Mouse (Mus musculus) intestine, embryonic 16.5 days (tissue): ENCODE data around the gene Meis2. TPM values are rescaled to one million over a fixed set of nuclear protein-coding genes. Genes with fewer than 3 reads are reported as not detected.

ENCODE experiments used
- ATAC-seq: fragments of 200-750 bp; cut with Nextera tagmentation; 2 replicates; pipeline ENCODE4 v1.8.0; 2017; ENCODE audit warnings: moderate TSS enrichment, moderate library complexity
- H3K27ac ChIP-seq: fragments of 300-500 bp; sonication (generic); 2 replicates; pipeline ENCODE4 v1.5.1; 2014; ENCODE audit warnings: mild to moderate bottlenecking, low read length
- H3K27me3 ChIP-seq: fragments of 300-500 bp; sonication (generic); replicated peaks from 2 replicates; pipeline ENCODE4 v1.6.1; 2014; ENCODE audit warnings: low read length, control low read depth, mixed read lengths; ENCODE audit not compliant: control insufficient read depth, insufficient read depth
- H3K36me3 ChIP-seq: fragments of 300-500 bp; sonication (generic); 2 replicates; pipeline ENCODE4 v1.6.1; 2014; ENCODE audit warnings: low read length, control low read depth; ENCODE audit not compliant: control insufficient read depth, insufficient read depth
- H3K4me1 ChIP-seq: fragments of 300-500 bp; sonication (generic); 2 replicates; pipeline ENCODE4 v1.6.1; 2014; ENCODE audit warnings: low read length, control low read depth, mixed read lengths; ENCODE audit not compliant: control insufficient read depth, insufficient read depth
- H3K4me2 ChIP-seq: fragments of 300-500 bp; sonication (generic); 2 replicates; pipeline ENCODE4 v1.6.1; 2014; ENCODE audit warnings: low read depth, low read length, control low read depth
- H3K4me3 ChIP-seq: fragments of 300-500 bp; sonication (generic); 2 replicates; pipeline ENCODE4 v1.5.1; 2014; ENCODE audit warnings: mild to moderate bottlenecking, low read length
- H3K9ac ChIP-seq: fragments of 300-500 bp; sonication (generic); 2 replicates; pipeline ENCODE4 v1.6.1; 2014; ENCODE audit warnings: low read depth, low read length
- H3K9me3 ChIP-seq: fragments of 300-500 bp; sonication (generic); 2 replicates; pipeline ENCODE4 v1.6.1; 2016; ENCODE audit warnings: low read length, control low read depth; ENCODE audit not compliant: control insufficient read depth
- WGBS: fragments of 180-500 bp; shearing (Covaris S2); extraction: QIAGEN DNeasy Blood & Tissue Kit; methylation state at CpG from one replicate; pipeline ENCODE4 v1.1.7; 2014; 5-methylcytosine and 5-hydroxymethylcytosine counted together
- polyA plus RNA-seq: library from polyadenylated mRNA; unstranded; fragments of >200 nt; fragmentation: Nextera tagmentation; extraction: Ambion mirVana; gene quantifications from 2 replicates; pipeline ENCODE4 v1.2.1, GENCODE M21; 2015

Meis2 gene
- polyA plus RNA-seq, 1 experiment from 2014 or later, result 26.8 TPM

DNA sequence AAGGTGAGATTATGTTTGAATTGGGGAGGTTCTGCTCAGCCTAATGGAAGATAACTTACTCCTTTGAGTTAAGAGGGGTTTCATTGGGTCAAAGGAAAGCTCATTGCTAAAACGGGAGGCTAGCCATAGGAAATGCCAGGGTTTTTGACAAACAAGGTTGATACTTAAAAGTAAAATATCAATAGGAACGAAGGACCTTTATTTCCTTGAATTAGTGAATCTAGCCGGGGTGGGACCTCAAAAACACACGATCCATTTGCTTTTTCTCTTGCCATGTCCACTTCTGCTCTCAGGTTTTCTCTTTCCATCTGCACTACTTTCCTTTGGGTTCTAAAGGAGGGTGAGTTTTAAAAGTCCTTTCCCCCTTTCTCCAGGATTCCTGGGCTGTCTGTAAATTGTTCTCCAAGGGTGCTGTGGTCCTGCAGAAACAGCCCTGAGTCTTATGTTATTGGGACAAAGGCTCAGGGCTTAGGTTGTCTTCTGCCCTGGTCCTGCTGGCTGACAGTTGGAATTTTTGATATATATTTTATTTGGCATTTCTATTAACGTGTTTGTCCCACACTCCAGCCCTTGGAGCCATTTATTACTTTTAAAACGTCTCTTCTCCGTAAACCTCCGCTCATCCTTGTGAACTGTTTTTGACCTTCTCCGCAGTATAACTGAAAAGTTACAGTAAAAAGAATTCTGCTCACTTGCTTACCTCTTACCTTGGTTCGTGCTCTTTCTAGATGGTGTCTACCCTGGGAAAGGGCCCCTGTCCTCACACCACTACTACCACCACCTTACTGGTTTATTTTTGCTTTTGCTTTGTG is 5.2 kb upstream of the Meis2 start:
- H3K9me3 ChIP-seq, result no peaks in the 10 kb centered on the region
- H3K9ac ChIP-seq, result peak overlapping the region; percentile 36
- 10% methylated on average over 10 of the region's 10 CpGs for WGBS
- H3K27ac ChIP-seq, result peak overlapping the region; percentile 58
- peak overlapping the region; percentile 39 for H3K4me3 ChIP-seq
- no peaks in the 10 kb centered on the region for H3K4me1 ChIP-seq
- no peaks in the 10 kb centered on the region for H3K36me3 ChIP-seq
- ATAC-seq, result no peak
- H3K27me3 ChIP-seq, result peaks cover 8% of the 10 kb centered on the region; the same call in 1 of the 2 replicates
- peak overlapping the region; percentile 75 for H3K4me2 ChIP-seq

DNA sequence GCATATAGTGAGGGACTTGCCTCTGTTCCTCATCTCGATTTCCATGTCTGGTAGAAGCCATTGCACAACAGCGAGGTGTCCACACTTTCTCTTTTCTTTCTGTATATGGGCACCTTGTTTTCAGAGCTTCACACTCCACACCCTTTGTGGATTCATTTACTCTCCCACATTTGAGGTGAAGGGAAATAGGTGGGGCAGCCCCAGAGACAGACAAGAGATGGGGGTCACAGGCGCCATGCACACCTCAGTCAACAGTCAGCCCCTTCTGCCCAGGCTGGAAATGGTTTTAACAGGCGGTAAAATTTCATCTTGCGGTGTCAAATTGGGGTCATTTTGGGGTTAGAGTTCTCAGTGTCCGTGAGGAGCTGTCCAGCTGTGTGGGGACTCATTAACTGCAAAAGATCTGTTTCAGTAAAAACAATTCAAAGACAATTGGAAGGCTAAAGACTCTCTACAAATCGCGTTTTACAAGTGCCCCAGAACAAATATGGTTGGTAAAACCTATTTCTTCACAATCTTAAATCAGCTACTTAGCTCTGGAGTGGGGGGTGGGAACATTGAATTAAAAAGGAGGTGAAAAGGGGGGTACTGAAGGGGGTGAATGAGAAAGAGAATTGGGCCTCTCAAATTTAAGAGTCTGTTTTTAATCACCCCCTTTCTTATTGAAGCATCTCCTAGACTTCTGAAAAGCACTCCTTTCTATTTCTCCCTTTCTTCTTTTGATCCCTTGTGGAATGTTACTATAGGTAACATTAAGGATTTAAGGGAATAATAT is 4.0 kb upstream of the Meis2 start:
- ATAC-seq, result no peak
- Histone ChIP-seq H3K36me3 (no peaks in the 10 kb centered on the region), H3K4me1 (no peaks in the 10 kb centered on the region), H3K4me3 (peak overlapping the region; percentile 69), H3K9ac (peak overlapping the region; percentile 71), H3K27ac (peak overlapping the region; percentile 73), H3K4me2 (peak overlapping the region; percentile 75), H3K27me3 (peaks cover 8% of the 10 kb centered on the region; the same call in 1 of the 2 replicates), H3K9me3 (no peaks in the 10 kb centered on the region)
- 8% methylated on average over 8 of the region's 8 CpGs for WGBS

DNA sequence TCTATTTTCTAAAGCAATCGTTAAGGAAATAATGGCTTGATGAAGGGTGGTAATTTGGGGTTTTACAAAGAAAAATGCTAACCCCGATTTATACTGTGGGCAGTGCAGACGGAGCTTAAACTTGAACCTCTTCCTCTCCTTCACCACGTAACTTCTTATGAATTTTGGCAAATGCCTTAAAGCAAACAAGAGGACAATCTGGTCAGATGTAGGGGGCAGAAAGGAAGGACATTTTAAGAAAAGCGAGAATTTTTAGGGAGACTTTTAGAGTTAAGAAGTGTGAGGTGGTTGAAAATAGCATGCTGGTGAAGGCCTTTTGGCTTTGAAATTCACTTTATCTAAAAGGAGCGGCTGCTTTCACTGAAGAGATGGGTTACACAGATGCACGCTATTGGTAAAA is 3.3 kb upstream of the Meis2 start:
- H3K4me3 ChIP-seq, result peak overlapping the region; percentile 69
- no peaks in the 10 kb centered on the region for H3K9me3 ChIP-seq
- H3K27ac ChIP-seq, result peak overlapping the region; percentile 66
- peak overlapping the region; percentile 75 for H3K4me2 ChIP-seq
- H3K4me1 ChIP-seq, result no peaks in the 10 kb centered on the region
- peaks cover 8% of the 10 kb centered on the region; the same call in 1 of the 2 replicates for H3K27me3 ChIP-seq
- H3K9ac ChIP-seq, result peak overlapping the region; percentile 71
- H3K36me3 ChIP-seq, result no peaks in the 10 kb centered on the region
- no peak for ATAC-seq
- 16% methylated on average over 7 of the region's 7 CpGs for WGBS

DNA sequence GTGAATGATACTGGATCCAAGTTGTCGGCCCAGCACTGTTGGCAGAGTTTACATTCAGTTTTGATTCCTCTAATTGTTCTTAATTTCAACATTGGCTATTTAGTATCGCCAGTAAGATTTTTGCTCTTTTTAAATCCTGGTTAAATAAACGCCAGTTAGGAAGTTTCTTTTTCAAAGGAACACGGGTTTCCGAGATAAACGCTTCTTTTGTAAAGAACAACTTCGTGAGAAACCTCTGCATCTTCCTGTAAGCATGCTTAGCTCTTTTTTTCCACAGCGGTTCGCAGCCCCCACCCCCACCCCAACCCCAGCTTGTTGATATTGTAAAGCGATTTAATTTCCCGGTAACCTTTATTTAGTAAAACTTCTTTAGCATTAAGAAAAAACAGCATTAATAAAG is 2.8 kb upstream of the Meis2 start:
- peak overlapping the region; percentile 71 for H3K9ac ChIP-seq
- H3K36me3 ChIP-seq, result no peaks in the 10 kb centered on the region
- H3K4me3 ChIP-seq, result peak overlapping the region; percentile 69
- no peak for ATAC-seq
- peaks cover 8% of the 10 kb centered on the region; the same call in 1 of the 2 replicates for H3K27me3 ChIP-seq
- WGBS, result 5% methylated on average over 11 of the region's 11 CpGs
- H3K9me3 ChIP-seq, result no peaks in the 10 kb centered on the region
- H3K27ac ChIP-seq, result peak overlapping the region; percentile 93
- no peaks in the 10 kb centered on the region for H3K4me1 ChIP-seq
- peak overlapping the region; percentile 75 for H3K4me2 ChIP-seq

DNA sequence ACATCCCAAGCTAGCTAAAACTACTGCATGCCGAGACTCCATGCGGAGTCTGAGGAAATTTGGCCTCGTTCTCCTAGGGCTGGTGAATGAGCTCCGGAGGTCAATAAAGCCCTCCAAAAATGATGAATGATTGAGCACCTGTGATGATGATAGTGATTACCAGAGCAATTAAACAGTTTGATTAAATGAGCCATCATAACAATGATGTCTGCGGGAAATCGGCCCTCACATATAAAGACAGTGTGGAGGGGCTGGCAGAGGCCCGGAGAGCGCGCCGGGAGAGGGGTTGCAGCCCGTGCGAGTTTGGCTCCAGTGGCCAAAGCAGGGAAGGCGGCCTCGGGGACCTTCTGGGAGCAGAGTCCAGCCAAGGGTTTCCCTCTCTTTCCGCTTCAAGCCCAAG is 2.1 kb upstream of the Meis2 start:
- ATAC-seq, result no peak
- peak overlapping the region; percentile 69 for H3K4me3 ChIP-seq
- H3K27ac ChIP-seq, result peak overlapping the region; percentile 93
- WGBS, result 5% methylated on average over 15 of the region's 15 CpGs
- peaks cover 8% of the 10 kb centered on the region; the same call in 1 of the 2 replicates for H3K27me3 ChIP-seq
- H3K4me1 ChIP-seq, result no peaks in the 10 kb centered on the region
- no peaks in the 10 kb centered on the region for H3K36me3 ChIP-seq
- H3K4me2 ChIP-seq, result peak overlapping the region; percentile 75
- no peaks in the 10 kb centered on the region for H3K9me3 ChIP-seq
- H3K9ac ChIP-seq, result peak overlapping the region; percentile 71

DNA sequence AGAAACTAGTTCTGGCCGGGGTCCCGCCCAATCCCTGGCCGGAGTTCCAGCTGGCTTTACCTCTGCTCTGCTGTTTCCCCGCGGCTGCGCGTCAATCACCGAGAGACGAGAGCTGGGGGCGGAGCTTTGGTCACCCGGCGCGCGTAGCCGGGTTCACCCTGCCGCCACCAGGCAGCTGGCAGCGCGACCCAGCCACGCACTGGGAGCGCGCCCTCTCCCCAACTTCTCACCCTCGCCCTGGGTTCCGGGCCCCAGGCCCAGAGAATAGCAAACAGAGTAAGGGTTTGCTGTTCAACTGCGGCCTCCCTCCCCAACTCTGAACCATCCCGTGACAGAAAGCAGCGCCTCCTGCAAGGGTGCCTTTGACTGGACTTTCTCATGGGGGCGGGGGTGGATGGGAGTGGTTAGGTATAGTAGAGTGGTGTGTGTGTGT is 1.4 kb upstream of the Meis2 start:
- H3K4me2 ChIP-seq, result peak overlapping the region; percentile 75
- H3K9me3 ChIP-seq, result no peaks in the 10 kb centered on the region
- H3K36me3 ChIP-seq, result no peaks in the 10 kb centered on the region
- H3K27ac ChIP-seq, result peak overlapping the region; percentile 93
- H3K4me1 ChIP-seq, result no peaks in the 10 kb centered on the region
- peak; percentile 78 for ATAC-seq
- peaks cover 6% of the 10 kb centered on the region; the same call in 1 of the 2 replicates for H3K27me3 ChIP-seq
- peak overlapping the region; percentile 75 for H3K9ac ChIP-seq
- WGBS, result under 1% methylated on average over 27 of the region's 27 CpGs
- H3K4me3 ChIP-seq, result peak overlapping the region; percentile 69

DNA sequence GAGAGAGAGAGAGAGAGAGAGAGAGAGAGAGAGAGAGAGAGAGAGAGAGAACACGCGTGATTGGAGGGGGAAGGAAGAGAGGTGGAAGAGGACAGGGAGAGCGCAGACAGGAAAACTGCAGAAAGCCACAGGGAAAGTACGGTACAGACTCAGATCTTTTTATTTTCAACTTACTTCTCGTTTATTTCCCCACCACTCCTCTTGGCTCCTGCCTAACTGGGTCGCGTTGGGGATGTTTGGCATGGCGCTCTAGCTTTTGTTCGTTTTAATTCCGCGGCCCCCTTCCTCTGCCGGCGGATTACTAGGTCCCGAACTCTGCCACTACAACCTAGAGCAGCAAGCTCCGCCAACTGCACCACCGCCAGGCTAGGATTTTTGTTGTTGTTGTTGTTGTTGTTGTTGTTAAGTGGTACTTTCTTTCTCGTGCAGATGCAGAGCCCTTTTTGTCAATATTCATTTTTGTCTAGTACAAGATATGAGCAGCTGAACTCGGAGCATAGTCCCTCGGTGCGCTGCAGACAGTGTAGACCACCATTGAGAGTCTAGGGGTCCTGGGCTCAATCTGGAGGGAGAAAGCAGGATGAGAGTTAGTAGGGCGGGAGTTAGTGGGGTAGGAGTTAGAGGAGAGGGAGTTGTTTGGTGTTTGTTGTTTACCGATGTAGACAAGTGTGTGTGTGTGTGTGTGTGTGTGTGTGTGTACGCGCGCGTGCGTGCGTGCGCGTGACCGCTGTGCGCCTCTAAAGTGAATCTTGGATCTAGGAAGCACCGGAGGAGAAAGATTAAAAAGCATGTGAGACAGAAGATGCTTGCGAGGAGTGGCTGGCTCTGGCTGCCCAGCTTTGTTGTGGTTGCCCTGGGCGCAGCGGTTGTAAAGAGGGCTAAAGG is 660 bp upstream of the Meis2 start:
- peak; percentile 20 for ATAC-seq
- H3K4me1 ChIP-seq, result no peaks in the 10 kb centered on the region
- peaks cover 6% of the 10 kb centered on the region; the same call in 1 of the 2 replicates for H3K27me3 ChIP-seq
- H3K9ac ChIP-seq, result peak overlapping the region; percentile 75
- peak overlapping the region; percentile 93 for H3K27ac ChIP-seq
- H3K4me2 ChIP-seq, result peak overlapping the region; percentile 75
- H3K9me3 ChIP-seq, result no peaks in the 10 kb centered on the region
- under 1% methylated on average over 36 of the region's 36 CpGs for WGBS
- H3K4me3 ChIP-seq, result peak overlapping the region; percentile 69
- H3K36me3 ChIP-seq, result no peaks in the 10 kb centered on the region

DNA sequence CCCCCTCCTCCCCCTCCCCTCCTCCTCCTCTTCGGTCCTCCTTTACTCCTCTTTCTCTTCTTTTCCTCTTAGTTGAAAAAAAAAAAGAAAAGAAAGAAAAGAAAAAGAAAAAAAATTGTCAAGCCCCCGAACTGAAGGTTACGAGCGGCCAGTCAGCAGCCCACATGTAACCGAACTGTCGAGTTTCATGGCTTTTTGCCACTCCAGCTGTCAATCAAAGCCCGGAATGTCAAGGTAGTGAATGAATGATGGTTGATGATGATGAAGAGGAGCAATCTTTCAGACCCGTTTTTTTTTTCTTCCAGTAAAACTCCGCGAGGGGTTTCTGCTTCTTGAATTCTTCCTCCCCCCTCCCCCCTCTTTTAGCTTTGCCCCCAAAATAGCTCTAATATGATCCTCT is 582 bp downstream of the Meis2 start:
- under 1% methylated on average over 10 of the region's 10 CpGs for WGBS
- Histone ChIP-seq H3K4me3 (peak overlapping the region; percentile 69), H3K4me2 (peak overlapping the region; percentile 75), H3K27ac (peak overlapping the region; percentile 93), H3K9ac (peak overlapping the region; percentile 88), H3K27me3 (peaks cover 12% of the 10 kb centered on the region; the same call in 1 of the 2 replicates), H3K9me3 (no peaks in the 10 kb centered on the region), H3K4me1 (no peaks in the 10 kb centered on the region), H3K36me3 (no peaks in the 10 kb centered on the region)
- ATAC-seq, result no peak
